14 mouse cellular contexts compared by ENCODE assay signal in the genomic region with DNA sequence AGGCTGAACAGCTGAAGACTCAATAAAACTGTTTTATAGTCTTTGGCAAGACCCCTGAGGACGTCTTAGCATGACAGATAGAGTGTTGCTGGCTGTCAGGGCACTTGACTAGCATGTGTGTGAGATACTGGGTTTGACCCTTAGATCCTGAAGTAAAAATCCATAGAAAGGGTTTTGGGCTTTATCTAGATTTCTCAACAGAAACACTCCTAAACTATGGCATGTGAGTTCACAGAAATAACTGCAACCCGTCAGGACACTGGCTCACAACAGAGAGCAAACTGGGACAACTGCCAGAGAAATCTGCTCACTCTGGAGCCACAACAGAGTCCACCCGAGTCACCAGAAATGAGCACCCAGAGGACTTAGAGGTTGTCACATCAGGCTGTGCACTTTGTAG. TPM values are rescaled to one million over a fixed set of nuclear protein-coding genes. Genes with fewer than 3 reads are reported as not detected.
A peak's percentile ranks its signal among the peaks of the same experiment; 100 is the strongest.
DNase-seq lines count a peak whose midpoint lies in the region; ATAC-seq lines count a peak whose summit lies in the region.
"Had no signal": no experiment of that assay in that cellular context is flagged by ENCODE, and none has a peak within 500 bp of the region (broad histone marks: within the 10 kb centered on the region; RNA-seq: fewer than 3 reads in every experiment).

No protein-coding gene starts in this region.

- H3K4me1 ChIP-seq in kidney, embryonic 16.5 days (ENCODE audit: insufficient read depth, low read length): peaks cover 9% of the 10 kb centered on the region

- H3K4me3 ChIP-seq in kidney, embryonic 16.5 days (ENCODE audit: low read length): no peak overlapping the region

- peaks cover 12% of the 10 kb centered on the region; the same call in 1 of the 2 replicates for H3K36me3 ChIP-seq in kidney, embryonic 16.5 days (ENCODE audit: insufficient read depth, low read length)

- H3K9me3 ChIP-seq in kidney, embryonic 16.5 days (ENCODE audit: low read length): no peaks in the 10 kb centered on the region

- H3K27ac ChIP-seq in kidney, embryonic 16.5 days (ENCODE audit: low read length): peak overlapping the region; percentile 43; the same call in 1 of the 2 replicates
- H3K27ac ChIP-seq: hindbrain, embryonic 14.5 days had no signal

- 43% methylated on average over 3 of the region's 3 CpGs for WGBS in kidney, embryonic 16.5 days

- DNase-seq in cerebellum, adult 11-12 months: peak; percentile 58
- DNase-seq in cerebellum, postnatal 4 days (ENCODE audit: low spot score in 2 of 2): no peak
- no peak for DNase-seq in kidney, adult 18-20 months
- DNase-seq in NIH3T3 (ENCODE audit: low read depth): peak; percentile 54
- peak; percentile 63 for DNase-seq in kidney, postnatal 14 days
- no peak for DNase-seq in urinary bladder, adult 2 months (ENCODE audit: low spot score)
- DNase-seq: adrenal gland, postnatal 14 days; thymus, adult 18-20 months had no signal

- H3K9ac ChIP-seq in kidney, embryonic 16.5 days (replicated peaks; ENCODE audit: low read length): no peak overlapping the region
- H3K9ac ChIP-seq: hindbrain, embryonic 14.5 days had no signal

- no peaks in the 10 kb centered on the region for H3K27me3 ChIP-seq in kidney, embryonic 16.5 days (ENCODE audit: insufficient read depth, low read length)

- H3K4me2 ChIP-seq in kidney, embryonic 16.5 days (replicated peaks; ENCODE audit: low read depth, low read length): no peak overlapping the region
- H3K4me2 ChIP-seq: hindbrain, embryonic 14.5 days had no signal

- ATAC-seq in kidney, embryonic 16.5 days (ENCODE audit: low FRiP score, low TSS enrichment): peak; percentile 24; the same call in 1 of the 2 replicates
- no peak for ATAC-seq in erythroid progenitor cell, adult 5-6 weeks (replicated peaks; ENCODE audit: low FRiP score, poor library complexity, severe bottlenecking)

RNA-seq across cellular contexts. Expression of a gene that starts 15.3 kb away (rescaled TPM):
- polyA plus RNA-seq in kidney, embryonic 16.5 days (2015; fragmentation: Nextera tagmentation; extraction: Ambion mirVana): 8.1 and 9.5 TPM in 2 replicates
- not detected in 2 replicates for total RNA-seq in erythroid progenitor cell, adult 5-6 weeks (2015; ENCODE audit: low replicate concordance)
- total RNA-seq in erythroid progenitor cell, adult 5-6 weeks (2017; ENCODE audit: low replicate concordance): not detected in 2 replicates
- polyA plus RNA-seq in urinary bladder, adult 2 months (2012; rRNA removed): 0.06 and 0.07 TPM in 2 replicates
- total RNA-seq: adrenal gland, postnatal 14 days; common myeloid progenitor, adult 5-6 weeks; MEL; monocyte, adult 5-6 weeks had no signal

RNA-seq across cellular contexts. Expression of a gene that starts 17.9 kb away (rescaled TPM):
- polyA plus RNA-seq in kidney, embryonic 16.5 days (2015; fragmentation: Nextera tagmentation; extraction: Ambion mirVana): 26.0 and 30.7 TPM in 2 replicates
- total RNA-seq in erythroid progenitor cell, adult 5-6 weeks (2015; ENCODE audit: low replicate concordance): 9.6 and 9.7 TPM in 2 replicates
- 5.7 and 9.1 TPM in 2 replicates for total RNA-seq in erythroid progenitor cell, adult 5-6 weeks (2017; ENCODE audit: low replicate concordance)
- polyA plus RNA-seq in urinary bladder, adult 2 months (2012; rRNA removed): 30.1 and 32.4 TPM in 2 replicates

RNA-seq across cellular contexts. Expression of a gene that starts 22.9 kb away (rescaled TPM):
- polyA plus RNA-seq in kidney, embryonic 16.5 days (2015; fragmentation: Nextera tagmentation; extraction: Ambion mirVana): 1.8 and 3.7 TPM in 2 replicates
- 13.7 and 13.8 TPM in 2 replicates for total RNA-seq in erythroid progenitor cell, adult 5-6 weeks (2015; ENCODE audit: low replicate concordance)
- 13.7 and 18.9 TPM in 2 replicates for total RNA-seq in erythroid progenitor cell, adult 5-6 weeks (2017; ENCODE audit: low replicate concordance)
- 0.15 TPM in 1 of 2 replicates, not detected in the other for polyA plus RNA-seq in urinary bladder, adult 2 months (2012; rRNA removed)
- total RNA-seq: common myeloid progenitor, adult 5-6 weeks; monocyte, adult 5-6 weeks had no signal
- polyA plus RNA-seq: hindbrain, embryonic 14.5 days had no signal

RNA-seq across cellular contexts. Expression of a gene that starts 22.9 kb away (rescaled TPM):
- 85.8 and 95.9 TPM in 2 replicates for polyA plus RNA-seq in kidney, embryonic 16.5 days (2015; fragmentation: Nextera tagmentation; extraction: Ambion mirVana)
- total RNA-seq in erythroid progenitor cell, adult 5-6 weeks (2015; ENCODE audit: low replicate concordance): 1,618 and 1,746 TPM in 2 replicates
- total RNA-seq in erythroid progenitor cell, adult 5-6 weeks (2017; ENCODE audit: low replicate concordance): 1,554 and 1,638 TPM in 2 replicates
- polyA plus RNA-seq in urinary bladder, adult 2 months (2012; rRNA removed): 48.7 and 53.5 TPM in 2 replicates

RNA-seq across cellular contexts. Expression of a gene that starts 48.1 kb away (rescaled TPM):
- polyA plus RNA-seq in kidney, embryonic 16.5 days (2015; fragmentation: Nextera tagmentation; extraction: Ambion mirVana): 33.5 and 33.7 TPM in 2 replicates
- total RNA-seq in erythroid progenitor cell, adult 5-6 weeks (2015; ENCODE audit: low replicate concordance): 2.2 and 2.5 TPM in 2 replicates
- 0.98 and 3.2 TPM in 2 replicates for total RNA-seq in erythroid progenitor cell, adult 5-6 weeks (2017; ENCODE audit: low replicate concordance)
- 36.7 and 44.3 TPM in 2 replicates for polyA plus RNA-seq in urinary bladder, adult 2 months (2012; rRNA removed)

Comparison
In these comparisons a context has a peak if more than half of its experiments do, and no peak if none do; other contexts are left out.
1. DNase-seq: peak in cerebellum, adult 11-12 months (single experiment), NIH3T3 (single experiment) and kidney, postnatal 14 days (single experiment); none in cerebellum, postnatal 4 days (0 of 2), kidney, adult 18-20 months (single experiment) and urinary bladder, adult 2 months (single experiment).